Mouse (Mus musculus) heart, postnatal 0 days (tissue): Measurements from ENCODE around the gene Gja5. TPM values are rescaled to one million over a fixed set of nuclear protein-coding genes. Genes with fewer than 3 reads are reported as not detected.
"Not testable (repeated sequence)": the region's sequence is repeated elsewhere in the genome, so short reads cannot be mapped to it uniquely, and the experiment has no call there.

Source experiments
- ATAC-seq: fragments of 200-750 bp; cut with Nextera tagmentation; 2 replicates; pipeline ENCODE4 v1.8.0; 2017; ENCODE audit warnings: low read depth, moderate number of reproducible peaks, moderate library complexity; ENCODE audit not compliant: insufficient read depth
- DNase-seq: peaks from one replicate; pipeline ENCODE4 v3.0.0-alpha.2; 2016; ENCODE audit warnings: low spot score
- H3K27ac ChIP-seq: fragments of 300-500 bp; sonication (generic); 2 replicates; pipeline ENCODE4 v1.5.1; 2014; ENCODE audit warnings: low read depth, mild to moderate bottlenecking
- H3K27me3 ChIP-seq: fragments of 300-500 bp; sonication (generic); 2 replicates; pipeline ENCODE4 v1.6.1; 2014; ENCODE audit warnings: low read length, mixed read lengths; ENCODE audit not compliant: control insufficient read depth, insufficient read depth
- H3K36me3 ChIP-seq: fragments of 300-500 bp; sonication (generic); replicated peaks from 2 replicates; pipeline ENCODE4 v1.6.1; 2014; ENCODE audit warnings: low read length, mixed read lengths; ENCODE audit not compliant: control insufficient read depth, insufficient read depth
- H3K4me1 ChIP-seq: fragments of 300-500 bp; sonication (generic); 2 replicates; pipeline ENCODE4 v1.6.1; 2014; ENCODE audit warnings: antibody characterized with exemption; ENCODE audit not compliant: control insufficient read depth, insufficient read depth
- H3K4me2 ChIP-seq: fragments of 300-500 bp; sonication (generic); 2 replicates; pipeline ENCODE4 v1.6.1; 2014; ENCODE audit warnings: low read depth, mild to moderate bottlenecking, low read length, moderate library complexity
- H3K4me3 ChIP-seq: fragments of 300-500 bp; sonication (generic); 2 replicates; pipeline ENCODE4 v1.5.1; 2014; ENCODE audit warnings: low read depth, low read length
- H3K9ac ChIP-seq: fragments of 300-500 bp; sonication (generic); replicated peaks from 2 replicates; pipeline ENCODE4 v1.6.1; 2014; ENCODE audit warnings: low read depth, low read length, mixed read lengths
- H3K9me3 ChIP-seq: fragments of 300-500 bp; sonication (generic); replicated peaks from 2 replicates; pipeline ENCODE4 v1.6.1; 2016; ENCODE audit warnings: low read length; ENCODE audit not compliant: control insufficient read depth
- CTCF ChIP-seq: IDR thresholded peaks from 2 replicates; pipeline ENCODE4 v1.5.1; 2016; ENCODE audit warnings: antibody characterized with exemption, control low read depth, low read depth
- EP300 ChIP-seq: IDR thresholded peaks from 2 replicates; pipeline ENCODE4 v1.6.1; 2016; ENCODE audit warnings: antibody characterized with exemption, low read depth
- WGBS: fragments of 180-500 bp; shearing (Covaris S2); extraction: QIAGEN DNeasy Blood & Tissue Kit; methylation state at CpG from one replicate; pipeline ENCODE4 v1.1.7; 2014; 5-methylcytosine and 5-hydroxymethylcytosine counted together
- polyA plus RNA-seq: library from polyadenylated mRNA; unstranded; fragments of >200 nt; fragmentation: Nextera tagmentation; extraction: Ambion mirVana; gene quantifications from 2 replicates; pipeline ENCODE4 v1.2.1, GENCODE M21; 2015
- total RNA-seq: library from RNA; depleted of rRNA; stranded (reverse); fragments of >200 nt; gene quantifications from 2 replicates; pipeline ENCODE4 v1.2.3, GENCODE M21; 2014; ENCODE audit warnings: low replicate concordance

Gene Gja5
- total and polyA plus RNA-seq, 2 experiments from 2014 or later, result 67.5 to 67.6 TPM

DNA sequence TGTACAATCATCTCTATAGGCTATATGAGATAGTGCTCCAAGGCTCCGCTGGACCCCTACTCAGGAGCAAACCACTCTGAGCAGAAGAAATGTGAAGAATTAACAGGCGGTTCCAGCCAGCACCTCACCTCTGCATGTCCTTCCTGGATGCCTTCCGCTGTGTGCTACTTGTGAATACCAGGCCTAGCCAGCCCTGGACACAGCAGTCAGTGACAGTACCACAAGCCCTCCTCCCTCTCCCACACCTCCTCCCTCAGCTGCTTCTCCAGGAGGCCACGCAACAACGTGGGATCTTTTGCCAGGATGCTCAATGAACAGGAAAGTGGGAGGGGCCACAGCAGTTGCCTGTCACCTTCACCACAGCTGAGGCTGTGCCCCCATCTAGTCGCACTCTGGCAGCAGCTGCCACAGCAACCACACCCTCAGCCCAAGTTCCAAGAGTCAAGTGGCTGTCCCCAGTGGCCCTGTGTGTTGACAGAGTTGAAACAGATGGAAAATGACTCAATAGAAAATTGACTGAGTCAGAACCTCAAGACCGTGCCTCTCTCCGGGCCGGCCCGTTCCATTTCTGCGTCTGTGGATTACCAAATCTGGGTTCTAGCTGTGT lies 171.4 kb downstream of the Gja5 start:
- H3K27ac ChIP-seq, H3K36me3 ChIP-seq, DNase-seq, H3K9ac ChIP-seq, H3K9me3 ChIP-seq, H3K27me3 ChIP-seq: not testable (repeated sequence)
- peak overlapping the region; percentile 48; the same call in 1 of the 2 replicates for H3K4me2 ChIP-seq
- H3K4me1 ChIP-seq, result peaks cover 17% of the 10 kb centered on the region
- 0% methylated on average over 2 of the region's 11 CpGs for WGBS
- peak overlapping the region; percentile 32; the same call in 1 of the 2 replicates for H3K4me3 ChIP-seq
- peak; percentile 91 for ATAC-seq

DNA sequence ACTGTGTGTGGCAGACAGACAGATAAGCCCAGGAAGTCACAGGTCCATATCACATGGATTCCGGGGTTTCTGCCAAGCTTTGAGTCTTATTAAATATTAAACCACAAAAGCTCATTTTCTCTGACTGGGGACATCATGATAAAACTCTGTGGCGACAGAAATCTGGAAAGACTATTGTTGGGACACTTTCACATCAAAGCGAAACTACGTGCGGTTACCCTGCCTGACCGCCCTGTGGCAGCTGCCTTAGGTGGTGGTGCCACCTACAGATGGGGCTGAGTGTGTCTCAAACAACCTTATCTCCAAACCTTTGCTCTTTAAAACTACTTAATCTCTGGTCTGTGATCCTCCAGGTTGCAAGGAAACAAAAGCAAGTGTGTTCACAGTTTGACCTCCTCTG lies 171.9 kb downstream of the Gja5 start:
- peak overlapping the region; percentile 48 for H3K4me2 ChIP-seq
- DNase-seq (peak; percentile 65), ATAC-seq (peak; percentile 68)
- no peaks in the 10 kb centered on the region for H3K9me3 ChIP-seq
- peak overlapping the region; percentile 32 for H3K4me3 ChIP-seq
- no peaks in the 10 kb centered on the region for H3K36me3 ChIP-seq
- peak overlapping the region; percentile 78 for H3K27ac ChIP-seq
- WGBS, result 5% methylated on average over 6 of the region's 6 CpGs
- H3K4me1 ChIP-seq, result peaks cover 17% of the 10 kb centered on the region
- H3K27me3 ChIP-seq, result no peaks in the 10 kb centered on the region
- no peak overlapping the region; the same call in 1 of the 2 replicates for H3K9ac ChIP-seq
- TF ChIP-seq CTCF (peak; percentile 79), EP300 (no peak)

DNA sequence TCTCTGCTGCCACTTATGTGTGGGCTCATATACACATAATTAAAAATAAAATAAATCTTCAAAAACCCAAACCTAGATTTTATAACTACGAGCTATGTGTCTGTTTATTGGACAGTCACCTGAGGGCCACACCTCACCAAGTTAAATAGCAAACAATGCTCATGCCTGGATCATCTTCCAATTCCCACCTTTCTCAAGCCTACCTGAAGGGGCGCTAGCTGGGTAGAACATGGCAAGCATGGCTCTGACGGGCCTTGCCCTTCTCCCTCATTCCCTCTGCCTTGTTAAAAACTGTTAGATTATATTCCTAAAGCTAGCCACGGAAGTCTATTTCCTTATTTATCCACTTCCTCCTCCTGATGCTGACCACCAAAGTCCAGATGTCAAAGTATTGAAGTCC lies 173.9 kb downstream of the Gja5 start:
- no peak for TF ChIP-seq EP300
- peak; percentile 18; the same call in 1 of the 2 replicates for TF ChIP-seq CTCF
- peaks cover 4% of the 10 kb centered on the region; the same call in 1 of the 2 replicates for H3K4me1 ChIP-seq
- no peak for ATAC-seq
- WGBS, result 58% methylated on average over 4 of the region's 4 CpGs
- H3K9me3 ChIP-seq, result no peaks in the 10 kb centered on the region
- H3K9ac ChIP-seq, result no peak overlapping the region
- H3K4me3 ChIP-seq, result no peak overlapping the region
- H3K27ac ChIP-seq, result no peak overlapping the region
- no peaks in the 10 kb centered on the region for H3K36me3 ChIP-seq
- no peak for DNase-seq
- H3K27me3 ChIP-seq, result no peaks in the 10 kb centered on the region
- no peak overlapping the region for H3K4me2 ChIP-seq

DNA sequence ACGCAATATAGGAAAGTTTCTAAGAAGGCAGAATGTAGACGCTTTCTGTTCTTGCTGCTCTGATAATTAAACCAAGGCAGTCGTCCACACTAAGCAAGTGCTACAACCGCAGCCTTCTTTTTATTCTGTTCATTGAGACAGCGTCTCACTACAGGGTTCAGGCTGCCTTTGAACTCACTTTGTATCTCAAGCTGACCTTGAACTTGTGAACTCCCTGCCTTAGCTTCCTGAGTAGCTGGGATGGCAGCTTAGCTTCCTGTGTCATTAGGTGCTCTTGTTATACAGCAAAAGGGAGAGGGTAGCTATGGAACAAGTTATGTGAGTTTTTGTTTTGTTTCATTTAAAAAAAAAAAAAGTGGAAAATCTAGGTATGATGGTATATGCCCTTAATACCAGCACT lies 177.7 kb downstream of the Gja5 start:
- Histone ChIP-seq H3K9me3 (no peaks in the 10 kb centered on the region), H3K4me3 (no peak overlapping the region), H3K9ac (no peak overlapping the region), H3K36me3 (no peaks in the 10 kb centered on the region), H3K27ac (no peak overlapping the region), H3K4me2 (no peak overlapping the region), H3K27me3 (no peaks in the 10 kb centered on the region), H3K4me1 (no peaks in the 10 kb centered on the region)
- 87% methylated on average over 5 of the region's 5 CpGs for WGBS
- TF ChIP-seq CTCF (no peak), EP300 (no peak)
- DNase-seq (no peak), ATAC-seq (no peak)

DNA sequence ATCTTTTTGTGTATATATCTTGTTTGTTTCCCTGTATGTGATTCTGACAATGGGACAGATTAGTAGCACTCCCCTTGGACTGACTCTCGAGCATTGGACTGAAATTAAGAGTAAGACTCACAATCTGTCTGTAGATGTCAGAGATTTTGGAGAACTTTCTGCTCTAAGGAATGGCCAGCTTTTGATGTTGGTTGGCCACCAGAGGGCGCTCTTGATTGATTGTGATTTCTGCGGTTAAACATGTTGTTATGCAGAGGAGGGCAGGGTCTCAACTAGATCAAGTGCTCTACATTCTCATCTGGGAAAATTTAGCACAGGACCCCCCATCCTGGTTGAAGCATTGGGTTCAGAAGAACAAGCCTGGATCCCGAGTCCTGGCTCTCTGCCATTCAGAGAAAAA lies 182.8 kb downstream of the Gja5 start:
- TF ChIP-seq CTCF (peak; percentile 29), EP300 (no peak)
- ATAC-seq (no peak), DNase-seq (no peak)
- Histone ChIP-seq H3K9me3 (0 out of 2 replicates have a peak, but pooled peaks cover 4% of the 10 kb centered on the region), H3K27ac (no peak overlapping the region), H3K4me3 (no peak overlapping the region), H3K36me3 (no peaks in the 10 kb centered on the region), H3K9ac (no peak overlapping the region), H3K4me2 (no peak overlapping the region), H3K4me1 (no peaks in the 10 kb centered on the region), H3K27me3 (no peaks in the 10 kb centered on the region)
- 76% methylated on average over 4 of the region's 4 CpGs for WGBS

DNA sequence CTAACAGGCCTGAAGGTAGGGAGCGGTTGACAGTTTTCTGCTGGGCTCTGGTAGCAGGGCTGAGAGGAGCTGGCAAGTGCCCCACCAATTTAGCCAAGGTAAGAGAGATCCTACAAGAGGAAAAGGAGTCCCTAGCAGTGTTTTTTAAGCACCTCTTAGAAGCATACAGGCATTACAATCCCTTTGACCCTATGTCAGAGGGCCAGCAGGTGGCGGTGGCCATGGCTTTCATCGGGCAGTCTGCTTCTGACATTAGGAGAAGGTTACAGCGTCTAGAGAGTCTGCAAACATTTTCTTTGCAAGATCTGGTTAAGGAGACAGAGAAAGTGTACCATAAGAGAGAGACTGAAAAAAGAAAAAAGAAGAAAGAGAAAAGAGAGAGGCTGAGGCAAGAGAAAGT lies 183.8 kb downstream of the Gja5 start:
- H3K4me2 ChIP-seq, H3K4me1 ChIP-seq, H3K27me3 ChIP-seq, H3K9ac ChIP-seq, H3K36me3 ChIP-seq, H3K27ac ChIP-seq, ATAC-seq, H3K4me3 ChIP-seq, DNase-seq, H3K9me3 ChIP-seq: not testable (repeated sequence)
- WGBS, result 87% methylated on average over 4 of the region's 4 CpGs

DNA sequence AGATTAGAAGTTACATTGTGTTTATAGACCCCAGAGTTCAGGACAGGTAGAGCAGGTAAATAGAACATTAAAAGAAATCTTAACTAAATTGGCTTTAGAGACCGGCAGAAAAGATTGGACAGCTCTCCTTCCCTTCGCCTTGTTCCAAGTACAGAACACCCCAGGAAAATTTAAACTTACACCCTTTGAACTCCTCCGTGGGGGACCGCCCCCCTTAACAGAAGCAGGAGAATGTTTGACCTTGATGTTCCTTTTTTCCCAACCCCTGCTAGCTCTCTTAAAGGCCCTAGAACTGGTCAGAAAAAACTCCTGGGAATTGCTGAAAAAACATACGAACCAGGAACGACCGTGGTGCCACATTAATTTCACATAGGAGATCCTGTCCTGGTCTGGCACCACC lies 187.5 kb downstream of the Gja5 start:
- H3K9ac ChIP-seq, H3K27me3 ChIP-seq, ATAC-seq, H3K9me3 ChIP-seq, H3K4me3 ChIP-seq, H3K36me3 ChIP-seq, DNase-seq, H3K27ac ChIP-seq, H3K4me1 ChIP-seq, H3K4me2 ChIP-seq: not testable (repeated sequence)
- WGBS, result 81% methylated on average over 7 of the region's 7 CpGs

DNA sequence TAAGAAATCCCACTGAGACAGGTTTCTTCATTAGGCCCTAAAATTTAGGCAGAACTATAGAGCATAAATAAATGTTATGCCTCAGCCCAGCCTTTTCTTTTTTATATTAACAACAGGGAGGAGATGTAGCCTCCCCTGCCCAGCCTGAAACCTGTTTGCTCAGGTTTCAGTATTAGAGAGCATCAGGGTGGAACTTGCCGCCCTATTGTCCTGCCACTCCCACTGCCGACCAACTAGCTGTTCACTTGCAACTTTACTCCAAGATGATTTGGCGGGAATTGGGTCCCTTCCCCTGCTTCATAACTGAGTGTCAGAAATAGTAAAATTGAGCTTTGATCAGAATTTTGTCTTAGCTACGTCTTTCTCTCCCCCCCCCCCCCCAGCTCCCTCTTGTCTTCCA lies 192.2 kb downstream of the Gja5 start:
- not testable (repeated sequence) for H3K27me3 ChIP-seq, ATAC-seq, H3K27ac ChIP-seq, H3K4me2 ChIP-seq, H3K9ac ChIP-seq, H3K36me3 ChIP-seq, DNase-seq, H3K9me3 ChIP-seq, H3K4me3 ChIP-seq
- WGBS, result 91% methylated on average over 4 of the region's 4 CpGs
- peaks cover 11% of the 10 kb centered on the region for H3K4me1 ChIP-seq
